Mouse (Mus musculus) embryonic facial prominence, embryonic 13.5 days (tissue): ENCODE results near the gene Sfxn3. TPM values are rescaled to one million over a fixed set of nuclear protein-coding genes. Genes with fewer than 3 reads are reported as not detected.

Experiments used
- ATAC-seq: fragments of 200-750 bp; cut with Nextera tagmentation; 2 replicates; pipeline ENCODE4 v1.8.0; 2017; ENCODE audit warnings: low read depth; ENCODE audit not compliant: insufficient number of reproducible peaks, insufficient read depth, low FRiP score, low TSS enrichment
- H3K27ac ChIP-seq: fragments of 300-500 bp; sonication (generic); 2 replicates; pipeline ENCODE4 v1.5.1; 2015; ENCODE audit warnings: moderate library complexity, mild to moderate bottlenecking, inconsistent platforms
- H3K27me3 ChIP-seq: fragments of 300-500 bp; sonication (generic); 2 replicates; pipeline ENCODE4 v1.6.1; 2015; ENCODE audit warnings: mild to moderate bottlenecking, inconsistent platforms
- H3K36me3 ChIP-seq: fragments of 300-500 bp; sonication (generic); 2 replicates; pipeline ENCODE4 v1.6.1; 2015; ENCODE audit warnings: mild to moderate bottlenecking, inconsistent platforms
- H3K4me1 ChIP-seq: fragments of 300-500 bp; sonication (generic); 2 replicates; pipeline ENCODE4 v1.6.1; 2015; ENCODE audit warnings: inconsistent platforms
- H3K4me2 ChIP-seq: fragments of 300-500 bp; sonication (generic); 2 replicates; pipeline ENCODE4 v1.6.1; 2015; ENCODE audit warnings: moderate library complexity, mild to moderate bottlenecking, inconsistent platforms
- H3K4me3 ChIP-seq: fragments of 300-500 bp; sonication (generic); 2 replicates; pipeline ENCODE4 v1.5.1; 2015; ENCODE audit warnings: mild to moderate bottlenecking, inconsistent platforms
- H3K9ac ChIP-seq: fragments of 300-500 bp; sonication (generic); 2 replicates; pipeline ENCODE4 v1.6.1; 2015; ENCODE audit warnings: mild to moderate bottlenecking, inconsistent platforms
- H3K9me3 ChIP-seq: fragments of 300-500 bp; sonication (generic); 2 replicates; pipeline ENCODE4 v1.6.1; 2016; ENCODE audit warnings: inconsistent platforms
- WGBS: fragments of 180-500 bp; shearing (Covaris S2); methylation state at CpG from one replicate; pipeline ENCODE4 v1.1.7; 2015; ENCODE audit warnings: mixed read lengths; 5-methylcytosine and 5-hydroxymethylcytosine counted together
- polyA plus RNA-seq: library from polyadenylated mRNA; unstranded; fragments of >200 nt; fragmentation: Nextera tagmentation; extraction: Ambion mirVana; gene quantifications from 2 replicates; pipeline ENCODE4 v1.2.1, GENCODE M21; 2015

Sfxn3 gene
- polyA plus RNA-seq, 1 experiment from 2014 or later = 32.3 TPM

DNA sequence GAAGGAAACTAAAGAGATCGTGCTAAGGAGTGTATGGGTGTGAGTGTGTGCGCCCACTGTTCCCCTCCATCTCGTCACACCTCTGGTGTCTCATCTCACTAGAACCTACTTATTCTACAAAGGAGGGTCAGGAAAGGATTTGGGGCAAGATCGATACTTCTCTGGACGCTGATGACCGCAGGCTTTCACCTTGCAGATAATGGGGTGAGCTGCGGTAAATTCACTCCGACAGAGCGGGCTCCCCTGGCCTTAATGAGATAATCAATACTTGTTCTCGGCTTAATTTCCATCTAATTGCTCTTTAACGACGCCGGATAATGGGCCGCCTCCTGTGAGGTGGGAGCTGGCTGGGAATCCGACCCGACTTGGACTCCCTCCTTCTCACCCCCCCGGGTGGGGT, 19.9 kb downstream of the Sfxn3 start:
- Histone ChIP-seq H3K36me3 (no peaks in the 10 kb centered on the region), H3K9ac (no peak overlapping the region), H3K27ac (no peak overlapping the region), H3K27me3 (peaks cover 67% of the 10 kb centered on the region), H3K4me1 (0 out of 2 replicates have a peak, but pooled peaks cover 3% of the 10 kb centered on the region), H3K9me3 (0 out of 2 replicates have a peak, but pooled peaks cover 3% of the 10 kb centered on the region), H3K4me3 (no peak overlapping the region), H3K4me2 (no peak overlapping the region)
- whole genome bisulfite sequencing = 12% methylated on average over 17 of the region's 17 CpGs
- no peak for ATAC-seq

DNA sequence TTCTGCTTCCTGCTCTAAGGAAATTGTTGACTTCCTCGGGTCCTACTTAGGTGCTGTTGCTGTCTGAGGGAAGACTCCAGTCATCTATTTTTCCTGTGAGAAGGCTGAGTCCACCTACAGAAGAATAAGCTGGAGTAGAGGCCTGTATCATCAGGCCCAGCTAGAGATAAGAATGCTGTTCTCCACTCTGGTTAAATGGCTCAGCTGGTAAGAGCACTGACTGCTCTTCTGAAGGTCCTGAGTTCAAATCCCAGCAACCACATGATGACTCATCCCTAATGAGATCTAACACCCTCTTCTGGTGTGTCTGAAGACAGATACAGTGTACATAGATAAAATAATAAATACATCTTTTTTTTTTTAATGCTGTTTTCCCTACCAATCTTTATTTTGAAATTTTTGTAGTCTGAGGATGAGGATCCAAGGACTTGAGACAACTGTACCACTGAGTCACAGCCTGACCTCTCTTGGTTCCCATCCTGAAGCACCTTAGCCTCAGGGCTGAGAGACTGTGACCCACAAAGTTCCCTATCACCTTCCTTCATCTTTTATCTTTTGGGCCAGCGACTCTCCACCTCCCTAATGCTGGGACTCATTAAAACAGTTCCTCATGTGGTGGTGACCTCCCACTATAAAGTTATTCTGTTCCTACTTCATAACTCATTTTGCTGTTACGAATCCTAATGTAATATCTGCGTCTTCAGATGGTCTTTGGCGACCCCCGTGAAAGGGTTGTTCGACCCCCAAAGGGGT, 20.6 kb downstream of the Sfxn3 start:
- Histone ChIP-seq H3K36me3 (no peaks in the 10 kb centered on the region), H3K4me3 (no peak overlapping the region), H3K9me3 (0 out of 2 replicates have a peak, but pooled peaks cover 3% of the 10 kb centered on the region), H3K4me2 (no peak overlapping the region), H3K27ac (no peak overlapping the region), H3K9ac (no peak overlapping the region), H3K4me1 (0 out of 2 replicates have a peak, but pooled peaks cover 3% of the 10 kb centered on the region), H3K27me3 (peaks cover 68% of the 10 kb centered on the region)
- ATAC-seq = no peak
- WGBS = 75% methylated on average over 7 of the region's 7 CpGs

DNA sequence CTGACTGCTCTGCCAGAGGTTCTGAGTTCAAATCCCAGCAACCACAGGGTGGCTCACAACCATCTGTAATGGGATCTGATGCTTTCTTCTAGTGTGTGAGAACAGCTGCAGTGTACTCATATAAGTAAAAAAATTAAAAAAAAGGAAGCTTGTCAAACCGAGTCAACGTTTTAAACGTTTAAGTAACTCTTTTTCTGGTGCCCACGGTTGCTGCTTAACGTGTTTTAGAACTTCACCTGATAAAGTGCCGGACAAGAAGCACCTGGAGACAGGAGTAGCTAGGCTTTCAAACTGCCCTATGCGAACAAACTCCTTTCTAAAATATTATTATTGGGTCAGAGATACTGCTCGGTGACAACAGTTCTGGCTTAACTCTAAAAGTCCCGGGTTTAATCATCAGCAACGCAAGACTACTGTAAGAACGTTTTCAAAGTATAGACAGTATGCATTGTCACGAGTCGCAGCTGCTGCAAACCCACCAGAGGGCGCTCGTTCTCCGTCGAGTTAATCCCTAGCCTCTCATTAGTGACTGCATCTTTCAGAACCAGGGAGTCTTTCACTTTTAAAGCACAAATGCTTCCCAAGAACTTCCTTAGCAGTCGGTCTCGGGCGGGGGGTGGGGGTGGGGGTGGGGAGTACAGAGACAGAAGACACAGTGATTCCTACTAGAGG, 26.7 kb downstream of the Sfxn3 start:
- H3K9me3 ChIP-seq = no peaks in the 10 kb centered on the region
- peak overlapping the region; percentile 94 for H3K4me2 ChIP-seq
- H3K4me3 ChIP-seq = peak overlapping the region; percentile 66
- ATAC-seq = no peak
- peaks cover 41% of the 10 kb centered on the region for H3K4me1 ChIP-seq
- no peaks in the 10 kb centered on the region for H3K36me3 ChIP-seq
- peak overlapping the region; percentile 97 for H3K27ac ChIP-seq
- H3K27me3 ChIP-seq = peaks cover 57% of the 10 kb centered on the region
- peak overlapping the region; percentile 89 for H3K9ac ChIP-seq
- 9% methylated on average over 20 of the region's 20 CpGs for WGBS

DNA sequence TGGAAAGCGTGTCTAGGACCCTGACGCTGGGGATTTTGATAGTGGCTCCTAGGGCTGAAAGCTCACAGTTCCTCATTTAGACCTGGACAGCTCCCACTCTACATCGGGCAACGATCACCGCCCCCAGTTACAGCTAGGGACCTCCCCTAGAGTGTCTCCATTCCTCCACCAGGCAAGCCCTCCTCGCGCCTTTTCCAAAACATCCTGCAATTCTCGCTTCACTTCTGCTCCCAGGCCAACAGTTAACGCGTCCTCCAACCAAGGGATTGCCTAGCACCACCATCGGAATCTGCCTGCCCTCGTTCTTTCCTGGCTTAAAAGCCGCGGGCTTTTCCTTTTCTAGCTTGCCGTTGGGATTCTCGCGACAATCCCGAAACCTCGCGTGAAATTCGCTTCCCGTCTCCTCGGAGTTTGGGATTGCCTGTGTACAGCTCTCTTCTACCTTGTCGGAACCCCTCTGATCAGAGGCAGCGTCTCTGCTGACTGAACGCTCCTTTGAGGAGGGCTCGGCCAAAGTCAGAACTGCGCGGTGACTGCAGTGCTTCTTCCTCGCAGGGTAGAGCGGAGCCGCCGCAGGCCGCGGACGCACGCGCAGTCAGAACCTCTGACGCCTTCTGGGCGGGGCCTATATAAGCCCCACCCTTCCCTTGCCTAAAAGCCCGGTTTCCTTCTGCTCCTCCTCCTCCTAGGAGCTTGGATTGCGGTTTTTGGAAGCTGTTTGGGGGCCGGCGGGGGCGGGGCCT, 27.4 kb downstream of the Sfxn3 start, which contains the start of gene Kazald1:
Gene Kazald1 (plus strand): TSS at position 662 of the 743 bp plus-strand sequence.
- peaks cover 48% of the 10 kb centered on the region for H3K4me1 ChIP-seq

DNA sequence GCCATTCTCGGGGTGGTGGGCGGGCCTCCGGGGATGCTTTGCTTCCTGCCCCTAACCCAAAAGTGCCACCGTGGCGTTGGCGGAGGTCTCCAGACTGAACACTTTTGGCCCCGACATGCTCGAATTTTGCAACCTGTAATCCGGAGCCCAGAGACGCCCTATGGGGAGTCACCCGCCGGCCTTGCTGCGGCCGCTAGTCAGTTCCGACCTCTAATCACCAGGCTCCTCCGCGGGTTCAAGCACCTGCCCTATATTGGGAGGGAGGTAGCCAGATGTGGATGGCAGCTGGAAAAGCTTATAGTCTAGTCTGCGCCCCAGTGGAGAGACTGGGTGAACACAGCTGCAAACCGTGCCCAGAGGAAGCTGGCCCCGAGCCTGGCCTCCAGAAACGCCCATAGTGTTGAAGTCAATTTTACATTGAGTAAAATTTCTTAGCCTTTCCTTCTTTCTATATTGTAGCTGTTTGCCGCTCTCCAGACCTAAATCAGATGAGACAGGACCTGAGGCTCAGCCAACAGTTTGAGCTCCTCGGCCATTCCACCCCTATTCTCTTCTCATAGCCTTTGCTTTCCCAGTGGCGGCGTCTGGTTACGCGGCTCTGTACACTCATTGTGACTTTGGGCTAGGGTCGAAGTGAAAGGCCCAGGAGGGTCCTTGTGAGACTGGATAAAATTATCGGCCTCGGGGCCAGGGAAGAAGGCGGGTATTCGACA, 28.2 kb downstream of the Sfxn3 start:
- ATAC-seq = no peak; the same call in none of the 2 replicates
- H3K36me3 ChIP-seq = no peaks in the 10 kb centered on the region
- WGBS = 2% methylated on average over 32 of the region's 32 CpGs
- peak overlapping the region; percentile 97 for H3K27ac ChIP-seq
- no peaks in the 10 kb centered on the region for H3K9me3 ChIP-seq
- peak overlapping the region; percentile 94 for H3K4me2 ChIP-seq
- peak overlapping the region; percentile 66 for H3K4me3 ChIP-seq
- peaks cover 56% of the 10 kb centered on the region for H3K4me1 ChIP-seq
- peaks cover 61% of the 10 kb centered on the region for H3K27me3 ChIP-seq
- H3K9ac ChIP-seq = peak overlapping the region; percentile 89

More for the DNA sequence above, 27.4 kb downstream of the Sfxn3 start, which contains the start of gene Kazald1:
- ATAC-seq = peak; percentile 84
- Histone ChIP-seq H3K4me2 (peak within 1 kb of the TSS; percentile 94), H3K9me3 (no peaks in the 10 kb centered on the region), H3K27me3 (peaks cover 58% of the 10 kb centered on the region), H3K36me3 (no peaks in the 10 kb centered on the region), H3K4me3 (peak within 1 kb of the TSS; percentile 66), H3K27ac (peak within 1 kb of the TSS; percentile 97), H3K9ac (peak within 1 kb of the TSS; percentile 89)
- under 1% methylated on average over 45 of the region's 45 CpGs for WGBS

DNA sequence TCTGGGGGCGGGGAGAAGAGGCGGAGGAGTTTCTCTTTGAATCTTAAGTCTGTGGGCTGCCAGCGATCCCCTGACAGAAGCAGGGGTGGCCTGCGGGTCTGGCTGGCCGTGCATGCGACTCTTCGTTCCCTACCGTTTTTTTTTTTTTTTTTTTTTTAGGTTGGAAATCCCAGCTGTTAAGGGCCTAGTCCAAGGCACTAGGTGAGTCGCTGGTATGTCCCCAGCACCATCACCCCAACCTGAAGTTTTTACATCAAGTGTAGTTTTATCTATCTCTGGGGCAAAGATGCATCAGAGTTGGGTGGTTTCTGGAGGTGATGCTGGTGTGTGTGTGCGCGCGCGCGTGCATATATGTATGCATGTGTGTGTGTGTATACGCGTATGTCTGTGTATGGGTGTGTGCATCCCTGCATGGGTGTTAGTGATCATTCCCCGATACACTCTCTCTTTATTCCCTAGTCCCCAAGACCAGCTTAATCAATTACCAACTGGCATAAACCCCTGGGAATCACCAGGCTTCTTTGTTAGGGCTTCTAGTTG, 28.8 kb downstream of the Sfxn3 start:
- ATAC-seq = no peak
- Histone ChIP-seq H3K9me3 (no peaks in the 10 kb centered on the region), H3K36me3 (no peaks in the 10 kb centered on the region), H3K27ac (peak overlapping the region; percentile 97), H3K27me3 (peaks cover 65% of the 10 kb centered on the region), H3K4me2 (peak overlapping the region; percentile 94), H3K9ac (peak overlapping the region; percentile 89), H3K4me1 (peaks cover 62% of the 10 kb centered on the region), H3K4me3 (peak overlapping the region; percentile 66)
- 8% methylated on average over 17 of the region's 17 CpGs for WGBS

DNA sequence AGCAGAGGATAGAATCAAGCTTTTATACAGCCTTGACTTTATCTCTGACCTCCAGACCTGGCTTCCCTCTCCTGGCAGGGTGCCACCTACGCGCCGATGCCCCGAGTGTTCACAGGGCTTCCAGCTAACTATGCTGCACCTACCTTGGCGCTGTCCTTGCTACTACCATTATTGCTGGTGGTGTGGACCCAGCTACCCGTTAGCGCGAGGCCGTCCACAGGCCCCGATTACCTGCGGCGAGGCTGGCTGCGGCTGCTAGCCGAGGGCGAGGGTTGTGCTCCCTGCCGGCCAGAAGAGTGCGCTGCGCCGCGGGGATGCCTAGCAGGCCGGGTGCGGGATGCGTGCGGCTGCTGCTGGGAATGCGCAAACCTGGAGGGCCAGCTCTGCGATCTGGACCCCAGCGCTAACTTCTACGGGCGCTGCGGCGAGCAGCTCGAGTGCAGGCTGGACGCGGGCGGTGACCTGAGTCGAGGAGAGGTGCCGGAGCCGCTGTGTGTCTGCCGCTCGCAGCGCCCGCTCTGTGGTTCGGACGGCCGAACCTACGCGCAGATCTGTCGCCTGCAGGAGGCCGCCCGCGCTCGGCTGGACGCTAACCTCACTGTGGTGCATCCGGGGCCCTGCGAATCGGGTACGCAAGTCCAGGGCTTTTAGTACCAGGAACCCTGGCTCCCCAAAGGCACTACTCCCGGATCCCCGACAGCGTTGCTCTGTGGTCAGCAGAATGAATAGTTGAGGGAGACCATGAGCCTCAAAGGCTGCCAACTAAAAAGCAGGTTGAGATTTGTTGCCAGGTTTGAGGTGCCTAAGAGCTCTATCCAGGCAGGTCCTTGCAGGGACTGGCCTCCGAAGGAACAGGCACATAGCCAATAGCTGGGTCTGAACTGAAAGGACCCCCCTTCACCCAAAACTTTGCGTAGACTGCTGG, 29.5 kb downstream of the Sfxn3 start:
- H3K9me3 ChIP-seq = no peaks in the 10 kb centered on the region
- H3K27me3 ChIP-seq = peaks cover 71% of the 10 kb centered on the region
- WGBS = 1% methylated on average over 62 of the region's 62 CpGs
- no peak overlapping the region; the same call in 1 of the 2 replicates for H3K27ac ChIP-seq
- H3K36me3 ChIP-seq = no peaks in the 10 kb centered on the region
- peak overlapping the region; percentile 89 for H3K9ac ChIP-seq
- peak overlapping the region; percentile 94 for H3K4me2 ChIP-seq
- ATAC-seq = no peak
- peak overlapping the region; percentile 66 for H3K4me3 ChIP-seq
- H3K4me1 ChIP-seq = peaks cover 63% of the 10 kb centered on the region

DNA sequence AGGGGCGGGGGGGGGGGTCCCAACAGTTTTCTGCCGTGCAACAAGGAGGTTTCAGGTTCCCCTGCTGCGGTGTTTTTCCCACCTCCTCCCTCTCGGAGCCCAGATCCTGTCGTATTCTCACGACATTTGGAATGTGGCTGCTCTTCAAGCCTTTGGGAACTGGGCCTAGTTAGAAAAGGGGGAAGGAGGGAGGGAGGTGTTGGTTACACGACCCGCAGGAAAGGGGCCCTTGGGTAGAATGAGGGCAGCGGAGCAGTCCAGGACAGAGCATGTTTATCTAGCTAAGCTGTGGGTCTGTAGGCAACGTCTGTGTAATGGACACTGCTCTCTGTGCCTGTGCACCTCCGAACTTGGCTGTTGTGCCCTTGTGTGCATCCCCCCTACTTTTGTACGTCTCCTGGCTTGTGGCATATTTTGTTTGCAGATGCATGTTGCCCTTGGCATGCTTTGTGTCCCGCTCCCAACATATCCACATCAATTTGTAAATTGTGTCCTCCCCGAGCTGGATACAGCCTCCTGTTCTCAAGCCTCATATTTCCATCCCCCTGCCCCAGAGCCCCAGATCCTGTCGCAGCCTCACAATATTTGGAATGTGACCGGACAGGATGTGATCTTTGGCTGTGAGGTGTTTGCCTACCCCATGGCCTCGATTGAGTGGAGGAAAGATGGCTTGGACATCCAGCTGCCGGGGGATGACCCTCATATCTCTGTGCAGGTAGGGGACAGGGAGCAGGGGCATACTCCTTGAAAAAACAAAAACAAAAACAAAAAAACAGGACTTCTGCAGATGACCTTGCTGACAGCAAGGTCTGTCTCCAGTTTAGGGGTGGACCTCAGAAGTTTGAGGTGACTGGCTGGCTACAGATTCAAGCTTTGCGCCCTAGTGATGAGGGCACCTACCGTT, 30.7 kb downstream of the Sfxn3 start:
- no peaks in the 10 kb centered on the region for H3K36me3 ChIP-seq
- peak overlapping the region; percentile 66 for H3K4me3 ChIP-seq
- peaks cover 63% of the 10 kb centered on the region for H3K4me1 ChIP-seq
- peak overlapping the region; percentile 94 for H3K4me2 ChIP-seq
- WGBS = 7% methylated on average over 20 of the region's 20 CpGs
- H3K27ac ChIP-seq = no peak overlapping the region
- H3K9me3 ChIP-seq = no peaks in the 10 kb centered on the region
- no peak for ATAC-seq
- H3K9ac ChIP-seq = no peak overlapping the region
- peaks cover 74% of the 10 kb centered on the region for H3K27me3 ChIP-seq

DNA sequence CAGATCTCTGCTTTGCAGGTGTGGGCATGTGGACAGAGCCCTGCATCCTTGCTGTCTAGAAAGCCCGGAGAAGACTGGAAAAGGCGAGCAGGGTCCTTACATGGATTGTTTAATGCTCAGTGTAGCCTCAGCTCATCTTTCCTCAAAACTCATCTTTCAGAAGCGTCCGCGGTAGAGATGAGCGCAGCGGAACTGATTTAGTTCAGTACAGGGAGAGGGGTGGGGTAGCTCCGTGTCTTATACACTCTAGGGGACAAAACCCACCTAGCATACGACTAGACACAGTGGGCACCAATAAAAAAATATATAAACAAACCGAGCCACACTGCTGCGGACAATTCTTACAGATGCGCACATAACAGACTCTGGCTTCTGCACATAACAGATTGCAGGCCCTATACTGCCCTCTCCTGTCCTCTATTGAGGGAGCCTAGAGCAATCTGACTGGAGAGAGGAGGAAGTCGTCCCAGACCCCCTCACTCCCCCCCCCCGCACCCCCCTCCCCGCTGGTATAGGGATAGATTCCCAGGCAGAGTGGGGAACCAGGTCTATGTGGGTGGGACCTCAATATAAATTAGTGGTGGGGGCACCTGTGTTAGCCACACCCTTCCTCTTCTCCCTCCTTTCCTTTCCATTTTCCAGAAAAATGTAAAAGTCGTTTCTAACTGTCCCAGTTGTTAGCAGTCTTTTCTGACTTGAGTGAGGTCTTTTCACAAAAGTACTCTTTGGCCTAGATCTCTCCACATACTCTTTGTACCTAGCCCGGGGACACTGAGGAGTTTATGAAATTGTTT, 31.9 kb downstream of the Sfxn3 start:
- H3K9ac ChIP-seq = peak overlapping the region; percentile 62
- H3K9me3 ChIP-seq = no peaks in the 10 kb centered on the region
- H3K36me3 ChIP-seq = no peaks in the 10 kb centered on the region
- H3K27me3 ChIP-seq = peaks cover 78% of the 10 kb centered on the region
- H3K4me2 ChIP-seq = peak overlapping the region; percentile 94
- peaks cover 60% of the 10 kb centered on the region for H3K4me1 ChIP-seq
- peak overlapping the region; percentile 38 for H3K4me3 ChIP-seq
- peak overlapping the region; percentile 72 for H3K27ac ChIP-seq
- WGBS = 4% methylated on average over 17 of the region's 17 CpGs
- ATAC-seq = no peak
